9 mouse cellular contexts compared by ENCODE assay signal in genomic region chr11:88524437-88524789, GRCm38 (mm10).
DNase-seq lines count a peak whose midpoint lies in the region; ATAC-seq and TF ChIP-seq lines count a peak whose summit lies in the region.
"Had no signal": no experiment of that assay in that cellular context is flagged by ENCODE, and none has a peak within 500 bp of the region (broad histone marks: within the 10 kb centered on the region; RNA-seq: fewer than 3 reads in every experiment).

No protein-coding gene starts in this region.

- H3K4me2 ChIP-seq in limb, embryonic 14.5 days (replicated peaks; ENCODE audit: low read depth, low read length, severe bottlenecking), result no peak overlapping the region

- H3K27me3 ChIP-seq in heart, embryonic 10.5 days (ENCODE audit: insufficient read depth, poor library complexity, severe bottlenecking), result no peaks in the 10 kb centered on the region
- no peaks in the 10 kb centered on the region for H3K27me3 ChIP-seq in testis, adult 2 months (ENCODE audit: control insufficient read depth, insufficient read depth, low read length)
- H3K27me3 ChIP-seq in limb, embryonic 14.5 days (ENCODE audit: control insufficient read depth, insufficient read depth, low read length), result no peaks in the 10 kb centered on the region

- H3K9me3 ChIP-seq in heart, embryonic 10.5 days, result no peaks in the 10 kb centered on the region
- H3K9me3 ChIP-seq in limb, embryonic 14.5 days (ENCODE audit: control insufficient read depth, low read length), result no peaks in the 10 kb centered on the region

- no peaks in the 10 kb centered on the region for H3K36me3 ChIP-seq in heart, embryonic 10.5 days
- H3K36me3 ChIP-seq in testis, adult 2 months (ENCODE audit: control insufficient read depth, insufficient read depth, low read length), result no peaks in the 10 kb centered on the region
- H3K36me3 ChIP-seq in limb, embryonic 14.5 days (ENCODE audit: control insufficient read depth, insufficient read depth, low read length), result no peaks in the 10 kb centered on the region

- no peak for TF ChIP-seq POLR2A in testis, adult 2 months (IDR thresholded peaks at IDR 0.05; ENCODE audit: control insufficient read depth, low read depth, low read length)
- no peak for TF ChIP-seq POLR2A in limb, embryonic 14.5 days (IDR thresholded peaks at IDR 0.05; ENCODE audit: borderline replicate concordance, extremely low read depth, insufficient read depth, insufficient read length)

- H3K27ac ChIP-seq in heart, embryonic 10.5 days, result peak overlapping the region; percentile 78
- peak overlapping the region; percentile 89 for H3K27ac ChIP-seq in testis, adult 2 months (ENCODE audit: control insufficient read depth, insufficient read depth, low read depth, low read length)
- H3K27ac ChIP-seq in limb, embryonic 14.5 days (replicated peaks; ENCODE audit: low read depth, low read length), result no peak overlapping the region; the same call in 1 of the 2 replicates

- 0 out of 2 replicates have a peak overlapping the region, but pooled peaks have one; percentile 10 for H3K4me3 ChIP-seq in heart, embryonic 10.5 days
- no peak overlapping the region for H3K4me3 ChIP-seq in testis, adult 2 months (ENCODE audit: control insufficient read depth, low read depth, low read length)
- H3K4me3 ChIP-seq in limb, embryonic 14.5 days (replicated peaks; ENCODE audit: low read length), result no peak overlapping the region

- no peak overlapping the region for H3K9ac ChIP-seq in limb, embryonic 14.5 days (ENCODE audit: low read depth, low read length, severe bottlenecking)

- DNase-seq in heart, embryonic 10.5 days (ENCODE audit: low spot score), result no peak
- no peak for DNase-seq in heart, postnatal 4 days
- no peak for DNase-seq in testis, postnatal 14 days (ENCODE audit: low spot score)
- DNase-seq in limb, embryonic 14.5 days (ENCODE audit: low spot score), result no peak
- DNase-seq in retina, postnatal 1 day, result no peak
- no peak for DNase-seq in layer of hippocampus, adult 9-11 months
- no peak for DNase-seq in frontal cortex, postnatal 36 days (ENCODE audit: low spot score in 2 of 2)
- DNase-seq: thymus, postnatal 36 days had no signal

- TF ChIP-seq CTCF in testis, adult 2 months (IDR thresholded peaks at IDR 0.05; ENCODE audit: control insufficient read depth, insufficient read depth, insufficient replicate concordance, low read depth, low read length), result no peak

- H3K4me1 ChIP-seq in heart, embryonic 10.5 days, result peaks cover 92% of the 10 kb centered on the region
- peaks cover 17% of the 10 kb centered on the region for H3K4me1 ChIP-seq in testis, adult 2 months (ENCODE audit: control insufficient read depth, insufficient read depth, low read length)
- peaks cover 54% of the 10 kb centered on the region for H3K4me1 ChIP-seq in limb, embryonic 14.5 days (ENCODE audit: control insufficient read depth, insufficient read depth, low read length)

- ATAC-seq in limb, embryonic 14.5 days (ENCODE audit: low FRiP score, low read depth), result 0 out of 2 replicates have a peak, but pooled peaks have one; percentile 5
